Mouse (Mus musculus) retina, embryonic 14.5 days (tissue): ENCODE measurements around the gene Ash1l.

Experiments used
- DNase-seq: peaks from one replicate; pipeline ENCODE4 v3.0.0-alpha.2; 2015; ENCODE audit warnings: low spot score

Gene Ash1l

DNA sequence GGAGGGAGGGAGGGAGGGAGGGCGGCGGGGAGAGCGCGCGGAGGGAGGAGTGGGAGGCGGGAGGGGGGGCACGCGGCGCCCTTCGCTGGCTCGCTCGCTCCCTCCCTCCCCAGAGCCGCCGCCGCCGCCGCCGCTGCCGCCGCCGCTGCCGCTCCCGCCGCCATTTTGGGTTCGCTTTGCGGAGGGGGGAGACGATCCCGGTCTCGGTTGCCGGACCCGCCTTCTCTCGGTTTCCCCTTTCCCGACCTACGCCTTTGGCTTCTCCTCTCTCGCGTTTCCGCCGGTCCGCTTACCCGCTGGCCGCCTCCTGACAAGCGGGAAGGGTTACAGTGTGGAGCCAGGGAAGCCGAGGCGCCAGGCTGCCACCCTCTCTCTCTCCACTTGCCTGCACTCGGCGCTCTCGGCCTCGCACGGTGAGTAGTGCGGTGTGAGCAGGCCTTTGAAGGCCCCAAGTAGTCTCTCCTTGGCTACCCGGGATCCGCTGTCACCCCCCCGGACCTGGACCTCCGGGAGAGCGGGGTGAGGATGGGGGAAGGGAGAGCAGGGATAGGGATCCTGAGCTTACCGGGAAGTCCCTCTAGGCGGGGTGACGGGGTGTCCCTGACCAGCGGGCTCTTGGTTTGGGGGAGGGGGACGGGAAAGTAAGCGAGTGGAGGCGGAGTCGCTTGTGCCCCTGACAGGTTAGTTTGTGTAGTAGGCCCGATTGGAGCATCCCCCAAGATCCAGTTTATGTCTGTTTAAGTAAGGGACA lies at the start of gene Ash1l, which contains the start of gene Dap3:
Gene Ash1l (plus strand): TSS at position 47 of the 751 bp plus-strand sequence.
Gene Dap3 (minus strand): TSS at position 606 of the 751 bp plus-strand sequence.
- DNase-seq = no peak

DNA sequence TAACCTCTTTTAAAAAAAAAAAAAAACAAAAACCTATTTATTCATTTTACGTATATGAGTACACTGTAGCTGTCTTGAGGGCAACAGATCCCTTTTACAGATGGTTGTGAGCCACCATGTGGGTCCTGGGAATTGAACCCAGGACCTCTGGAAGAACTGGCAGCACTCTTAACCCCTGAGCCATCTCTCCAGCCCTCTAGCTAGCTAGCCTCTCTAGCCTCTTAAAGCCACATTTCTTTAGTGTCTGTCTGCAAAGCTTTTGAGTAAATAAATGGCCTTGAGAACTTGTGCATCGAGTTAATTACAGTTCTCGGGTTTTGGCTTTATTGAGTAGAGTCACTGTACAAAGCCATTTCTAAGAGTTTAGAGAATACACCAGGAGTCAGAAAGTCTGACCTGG lies 45.6 kb upstream of the Ash1l start:
- no peak for DNase-seq

DNA sequence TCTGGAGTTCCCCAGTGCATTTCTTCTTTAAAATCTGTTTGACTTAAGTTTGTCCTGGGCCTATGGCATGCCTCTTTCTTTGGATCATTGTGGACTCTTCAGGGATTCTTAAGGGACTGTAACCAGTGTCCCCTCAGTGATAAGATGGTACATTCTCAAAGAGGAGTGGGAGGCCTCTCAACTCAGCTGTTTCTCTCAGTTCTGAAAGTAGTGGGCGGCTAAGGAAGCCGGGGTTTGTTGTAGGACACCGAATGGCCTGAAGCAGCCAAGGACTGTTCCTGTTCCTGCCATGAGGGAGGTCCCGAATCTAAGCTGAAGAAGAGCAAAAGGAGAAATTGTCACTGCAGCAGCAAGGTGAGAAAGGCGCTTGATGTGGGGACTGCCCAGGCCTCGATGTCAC lies 45.2 kb upstream of the Ash1l start:
- DNase-seq = no peak

GRCm38 (mm10) chr3:88905741-88906140 lies 44.7 kb upstream of the Ash1l start:
- DNase-seq = no peak

DNA sequence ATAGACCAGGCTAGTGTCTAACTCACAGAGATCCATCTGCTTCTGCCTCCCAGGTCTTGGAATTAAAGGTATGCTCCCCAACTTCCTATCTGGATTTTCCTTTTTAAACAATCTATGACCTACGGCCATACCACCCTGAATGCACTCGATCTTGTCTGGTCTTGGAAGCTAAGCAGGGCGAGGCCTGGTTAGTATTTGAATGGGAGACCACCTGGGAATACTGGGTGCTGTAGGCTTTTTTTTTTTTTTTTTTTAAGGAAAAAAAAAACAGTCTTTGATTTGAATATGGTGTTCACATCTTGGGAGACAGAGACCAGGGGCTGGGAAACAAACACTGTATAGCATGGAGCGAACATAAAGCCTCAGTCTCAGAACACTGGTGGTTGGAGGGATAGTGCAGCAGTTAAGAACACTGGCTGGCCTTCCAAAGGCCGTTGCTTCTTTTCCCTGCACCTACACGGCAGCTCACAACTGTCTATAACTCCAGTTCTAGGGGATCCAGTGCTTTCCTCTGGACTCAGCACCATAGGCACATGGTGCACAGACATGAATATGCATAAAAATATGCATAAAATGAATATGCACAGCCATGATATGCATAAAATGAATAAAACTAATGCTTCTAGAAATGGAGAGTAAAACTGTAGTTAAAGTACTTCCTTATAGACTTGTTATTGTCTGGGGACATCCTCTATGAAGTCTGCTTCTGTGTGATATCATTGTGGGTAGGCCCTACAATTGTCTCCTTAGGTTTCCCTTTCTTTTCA lies 43.8 kb upstream of the Ash1l start:
- no peak for DNase-seq

- DNase-seq = no peak
Measured at GRCm38 (mm10) chr3:88912585-88912984, 37.8 kb upstream of the Ash1l start.

- DNase-seq = peak; percentile 93
Measured at GRCm38 (mm10) chr3:88913511-88914383, 36.7 kb upstream of the Ash1l start, which contains the start of gene Msto1. Gene Msto1, minus strand, starts transcription at chr3:88913999.

DNA sequence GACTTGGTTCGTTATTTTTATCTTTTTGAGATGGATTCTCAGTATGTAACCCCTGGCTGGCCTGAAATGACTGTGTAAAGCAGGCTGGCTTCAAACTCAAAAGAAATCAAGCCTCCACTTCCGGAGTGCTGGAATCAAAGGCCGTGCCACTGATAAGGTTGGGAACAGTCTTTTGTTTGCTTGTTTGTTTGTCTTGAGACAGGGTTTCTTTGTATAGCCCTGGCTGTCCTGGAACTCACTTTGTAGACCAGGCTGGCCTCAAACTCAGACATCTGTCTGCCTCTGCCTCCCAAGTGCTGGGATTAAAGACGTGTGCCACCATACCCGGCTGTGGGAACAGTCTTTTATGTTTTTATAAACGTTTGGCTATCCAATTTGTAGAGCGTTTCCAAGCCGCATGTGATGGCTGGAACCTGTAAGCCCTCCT lies 36.0 kb upstream of the Ash1l start:
- no peak for DNase-seq

GRCm38 (mm10) chr3:88918981-88919380 lies 31.4 kb upstream of the Ash1l start:
- DNase-seq = no peak

DNA sequence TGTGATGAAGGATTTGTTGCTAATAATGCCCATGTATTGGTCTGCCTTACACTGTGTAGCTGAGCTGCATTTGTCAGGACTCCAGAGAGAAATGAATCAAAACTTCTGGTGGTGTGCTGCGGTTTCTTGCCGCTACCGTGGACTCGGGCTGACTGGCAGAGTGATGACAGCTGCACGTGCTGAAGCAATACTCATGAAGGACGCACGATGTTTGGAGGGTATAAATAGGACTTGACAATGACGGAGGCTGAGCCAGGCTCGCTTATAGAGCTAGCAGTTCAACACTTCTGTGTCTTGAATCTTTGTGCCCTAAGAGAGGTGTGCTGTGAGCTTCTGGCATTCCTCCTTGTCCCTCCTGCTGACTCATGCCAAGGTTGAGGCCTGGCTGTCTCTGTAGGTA lies 29.0 kb upstream of the Ash1l start:
- DNase-seq = peak; percentile 7

- no peak for DNase-seq
Measured at GRCm38 (mm10) chr3:88923989-88924591, 26.3 kb upstream of the Ash1l start.

GRCm38 (mm10) chr3:88925651-88926050 lies 24.8 kb upstream of the Ash1l start:
- no peak for DNase-seq

- DNase-seq = no peak
Measured at GRCm38 (mm10) chr3:88929501-88929900, 20.9 kb upstream of the Ash1l start.

DNA sequence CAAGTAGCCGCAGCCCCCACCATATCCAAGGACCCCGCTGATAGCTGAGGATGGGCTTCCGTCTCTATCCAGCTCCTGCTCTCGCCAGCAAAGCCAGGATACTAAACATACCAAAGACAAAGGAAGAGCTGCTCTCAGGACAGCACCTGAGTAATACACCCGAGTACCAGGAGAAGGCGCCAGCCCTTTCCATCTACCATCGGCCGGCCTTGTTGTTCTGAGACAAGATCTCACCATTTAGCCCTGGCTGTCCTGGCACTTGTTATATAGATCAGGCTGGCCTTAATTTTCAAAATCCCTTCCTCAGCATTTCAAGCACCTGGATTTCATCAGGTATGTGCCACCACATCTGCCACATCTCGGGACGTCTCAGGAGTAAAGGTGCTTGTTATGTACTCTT lies 11.4 kb upstream of the Ash1l start:
- DNase-seq = no peak

- peak; percentile 90 for DNase-seq
Measured at GRCm38 (mm10) chr3:88939749-88940148, 10.7 kb upstream of the Ash1l start.

DNA sequence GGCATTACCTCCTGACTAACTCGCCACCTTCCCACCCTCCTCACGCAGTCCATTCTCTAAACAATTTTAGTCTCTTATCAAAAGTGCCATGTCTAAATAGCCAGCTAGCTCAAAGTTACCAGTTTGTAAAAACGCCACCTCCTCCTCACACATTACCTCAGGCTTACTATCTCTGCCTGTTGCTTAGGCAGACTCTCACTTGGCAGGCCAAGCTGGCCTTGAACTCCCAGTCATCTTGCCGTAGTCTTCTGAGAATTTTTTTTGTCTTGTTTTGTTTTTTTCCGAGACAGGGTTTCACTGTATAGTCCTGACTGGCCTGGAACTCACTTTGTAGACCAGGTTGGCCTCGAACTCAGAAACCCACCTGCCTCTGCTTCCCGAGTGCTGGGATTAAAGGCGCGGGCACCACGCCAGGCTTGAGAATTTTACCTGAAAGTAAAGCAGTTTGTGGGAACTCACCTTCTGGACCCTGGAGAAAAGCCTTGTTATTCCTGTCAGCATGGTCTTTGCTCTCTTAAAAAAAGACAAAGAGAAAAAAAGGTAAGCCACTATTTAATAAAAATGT lies 8.0 kb upstream of the Ash1l start:
- no peak for DNase-seq

DNA sequence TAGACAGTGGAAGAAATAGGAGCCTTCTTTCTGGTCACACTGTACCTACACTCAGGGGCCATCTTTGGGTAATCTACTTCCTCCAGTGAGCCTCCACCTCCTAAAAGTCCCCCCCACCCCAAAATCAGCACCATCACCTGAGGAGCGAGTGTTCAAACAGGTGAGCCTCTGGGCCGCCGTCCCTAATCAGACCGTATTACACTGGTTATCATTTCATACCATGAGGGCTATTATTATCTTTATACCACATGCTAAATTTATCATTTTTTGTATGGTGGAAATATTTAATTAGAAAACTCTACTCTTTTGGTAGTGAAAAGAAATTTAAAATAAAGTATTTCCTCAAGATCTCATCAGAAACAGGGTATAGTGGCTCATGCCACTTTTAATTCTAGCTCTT lies 6.3 kb upstream of the Ash1l start:
- DNase-seq = no peak

DNA sequence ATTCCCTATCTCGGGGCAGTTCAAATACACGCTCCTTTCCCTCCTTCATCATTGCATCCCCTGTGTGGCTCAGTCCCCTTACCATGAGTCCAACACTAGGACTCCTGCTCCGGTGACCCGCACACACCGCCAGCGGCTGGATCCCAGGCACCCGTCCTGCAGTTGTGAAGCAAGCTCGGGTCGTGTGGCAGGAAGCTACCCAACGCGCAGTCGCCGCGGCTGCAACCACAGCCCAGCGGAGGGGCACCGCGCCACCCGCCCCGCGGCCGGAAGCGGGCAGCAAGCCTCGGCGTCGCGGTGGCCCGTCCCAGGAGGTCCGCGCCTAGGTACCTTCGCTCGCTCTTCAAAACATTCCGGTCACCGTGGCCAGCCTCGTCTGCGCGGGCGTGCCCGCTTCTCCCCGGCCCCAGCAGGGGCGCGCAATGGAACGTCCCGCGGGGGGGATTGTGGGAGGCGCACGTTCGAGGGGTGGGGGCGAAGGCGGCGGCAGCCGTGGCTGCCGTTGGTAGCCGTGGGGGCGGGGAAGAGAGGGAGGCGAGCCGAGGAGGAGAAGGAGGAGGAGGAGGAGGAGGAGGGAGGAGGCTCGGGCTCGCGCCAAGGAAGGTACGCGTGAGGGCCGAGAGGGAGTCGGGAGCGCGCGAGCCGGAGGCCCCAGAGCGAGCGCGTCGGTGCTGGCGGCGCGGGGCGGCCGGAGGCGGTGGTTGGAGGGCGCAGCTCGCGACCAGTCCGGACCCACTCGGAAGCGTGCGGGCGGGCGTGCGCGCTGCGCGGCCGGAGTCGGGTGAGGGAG lies 441 bp upstream of the Ash1l start:
- peak; percentile 87 for DNase-seq

DNA sequence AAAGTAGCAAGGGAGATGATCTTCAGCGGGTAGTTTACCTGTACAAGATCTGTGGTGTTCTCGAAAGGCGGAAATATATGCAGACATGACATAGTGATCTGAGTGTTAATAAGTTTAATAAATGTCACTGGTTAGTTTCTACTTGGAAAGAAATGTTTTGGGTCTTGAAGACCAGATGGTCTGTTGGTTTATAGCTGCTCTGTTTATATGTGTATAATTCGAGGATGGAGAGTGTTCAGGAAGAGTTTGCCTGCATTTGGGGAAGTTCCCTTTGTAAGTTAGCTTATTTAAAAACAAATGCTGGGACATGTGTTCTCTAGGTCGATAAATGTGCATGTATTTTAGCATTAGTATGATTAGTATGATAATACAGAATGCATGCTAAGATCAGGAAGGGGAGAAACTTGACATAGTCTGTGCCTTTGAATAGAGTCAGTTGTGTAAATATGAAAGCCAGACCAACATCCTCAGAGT lies 942 bp downstream of the Ash1l start:
- no peak for DNase-seq

GRCm38 (mm10) chr3:88953246-88953645 lies 2.8 kb downstream of the Ash1l start:
- no peak for DNase-seq

DNA sequence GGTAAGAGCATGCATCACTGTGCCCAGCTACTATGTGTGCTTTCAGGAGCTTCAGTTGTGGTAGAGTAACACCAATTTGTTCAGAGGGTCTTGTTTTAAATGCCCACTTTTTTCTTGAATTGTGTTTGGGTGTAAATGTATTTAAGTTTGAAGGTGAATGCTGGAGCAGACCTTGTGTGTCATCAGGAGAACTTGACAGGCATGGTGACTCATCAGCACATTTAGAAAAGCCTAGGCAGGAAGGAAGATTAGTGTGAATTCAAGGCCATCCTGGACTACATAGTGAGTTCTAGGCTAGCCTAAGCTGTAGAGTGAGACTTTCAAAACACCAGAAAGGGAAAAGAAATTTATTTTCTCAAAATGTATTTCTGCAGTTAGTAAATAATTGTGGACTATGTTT lies 3.3 kb downstream of the Ash1l start:
- no peak for DNase-seq
